Mouse (Mus musculus) heart, embryonic 11.5 days (tissue): ENCODE data around the gene Nts. TPM values are rescaled to one million over a fixed set of nuclear protein-coding genes. Genes with fewer than 3 reads are reported as not detected.
A peak's percentile ranks its signal among the peaks of the same experiment; 100 is the strongest.

Experiments
- ATAC-seq: fragments of 200-750 bp; cut with Nextera tagmentation; replicated peaks from 2 replicates; pipeline ENCODE4 v1.8.0; 2017; ENCODE audit warnings: moderate library complexity; ENCODE audit not compliant: insufficient number of reproducible peaks, low FRiP score, low TSS enrichment
- H3K27ac ChIP-seq: fragments of 300-500 bp; sonication (generic); 2 replicates; pipeline ENCODE4 v1.5.1; 2014; ENCODE audit warnings: mild to moderate bottlenecking, low read depth, low read length
- H3K27me3 ChIP-seq: fragments of 300-500 bp; sonication (generic); 2 replicates; pipeline ENCODE4 v1.6.1; 2014; ENCODE audit warnings: mild to moderate bottlenecking, low read length, mixed read lengths; ENCODE audit not compliant: control insufficient read depth, insufficient read depth
- H3K36me3 ChIP-seq: fragments of 300-500 bp; sonication (generic); 2 replicates; pipeline ENCODE4 v1.6.1; 2014; ENCODE audit warnings: mild to moderate bottlenecking, low read length, moderate library complexity, mixed read lengths; ENCODE audit not compliant: control insufficient read depth, insufficient read depth
- H3K4me1 ChIP-seq: fragments of 300-500 bp; sonication (generic); 2 replicates; pipeline ENCODE4 v1.6.1; 2014; ENCODE audit warnings: low read length; ENCODE audit not compliant: control insufficient read depth, insufficient read depth
- H3K4me2 ChIP-seq: fragments of 300-500 bp; sonication (generic); 2 replicates; pipeline ENCODE4 v1.6.1; 2014; ENCODE audit warnings: mild to moderate bottlenecking, moderate library complexity
- H3K4me3 ChIP-seq: fragments of 300-500 bp; sonication (generic); 2 replicates; pipeline ENCODE4 v1.5.1; 2014; ENCODE audit warnings: low read depth, low read length
- H3K9ac ChIP-seq: fragments of 300-500 bp; sonication (generic); 2 replicates; pipeline ENCODE4 v1.6.1; 2014; ENCODE audit warnings: mild to moderate bottlenecking, low read depth, low read length, moderate library complexity
- H3K9me3 ChIP-seq: fragments of 300-500 bp; sonication (generic); replicated peaks from 2 replicates; pipeline ENCODE4 v1.6.1; 2016; ENCODE audit warnings: low read length; ENCODE audit not compliant: control insufficient read depth
- WGBS: fragments of 180-500 bp; shearing (Covaris S2); extraction: QIAGEN DNeasy Blood & Tissue Kit; methylation state at CpG from one replicate; pipeline ENCODE4 v1.1.7; 2014; ENCODE audit not compliant: insufficient replicate concordance; 5-methylcytosine and 5-hydroxymethylcytosine counted together
- polyA plus RNA-seq: library from polyadenylated mRNA; unstranded; fragments of >200 nt; fragmentation: Nextera tagmentation; extraction: Ambion mirVana; gene quantifications from 2 replicates; pipeline ENCODE4 v1.2.1, GENCODE M21; 2014

Nts gene
- polyA plus RNA-seq = 4.2 and 5.5 TPM in 2 replicates

GRCm38 (mm10) chr10:102490386-102490785 is at the start of gene Nts:
Gene Nts, minus strand, starts transcription at chr10:102490486.
- ATAC-seq = no peak
- no peak within 1 kb of the TSS for H3K4me2 ChIP-seq
- H3K27ac ChIP-seq = no peak within 1 kb of the TSS
- no peaks in the 10 kb centered on the region for H3K27me3 ChIP-seq
- H3K36me3 ChIP-seq = no peaks in the 10 kb centered on the region
- H3K9me3 ChIP-seq = no peaks in the 10 kb centered on the region
- no peak within 1 kb of the TSS for H3K4me3 ChIP-seq
- no peaks in the 10 kb centered on the region for H3K4me1 ChIP-seq
- WGBS = 14% methylated on average over 3 of the region's 3 CpGs
- no peak within 1 kb of the TSS for H3K9ac ChIP-seq

GRCm38 (mm10) chr10:102527901-102528300 is 37.6 kb upstream of the Nts start:
- no peaks in the 10 kb centered on the region for H3K27me3 ChIP-seq
- H3K4me3 ChIP-seq = no peak overlapping the region
- no peak overlapping the region for H3K9ac ChIP-seq
- H3K4me2 ChIP-seq = no peak overlapping the region
- no peak for ATAC-seq
- no peak overlapping the region for H3K27ac ChIP-seq
- no peaks in the 10 kb centered on the region for H3K36me3 ChIP-seq
- 55% methylated on average over 3 of the region's 3 CpGs for WGBS
- no peaks in the 10 kb centered on the region for H3K4me1 ChIP-seq
- H3K9me3 ChIP-seq = no peaks in the 10 kb centered on the region

GRCm38 (mm10) chr10:102514159-102514558 is 23.9 kb upstream of the Nts start:
- no peaks in the 10 kb centered on the region for H3K36me3 ChIP-seq
- H3K4me3 ChIP-seq = no peak overlapping the region
- WGBS = 17% methylated on average over 1 of the region's 1 CpGs
- no peak overlapping the region for H3K4me2 ChIP-seq
- ATAC-seq = no peak
- H3K4me1 ChIP-seq = no peaks in the 10 kb centered on the region
- H3K27ac ChIP-seq = no peak overlapping the region
- H3K27me3 ChIP-seq = no peaks in the 10 kb centered on the region
- no peaks in the 10 kb centered on the region for H3K9me3 ChIP-seq
- H3K9ac ChIP-seq = no peak overlapping the region

GRCm38 (mm10) chr10:102511807-102512461 is 21.6 kb upstream of the Nts start, which contains the start of gene Rassf9:
Gene Rassf9, plus strand, starts transcription at chr10:102512222.
- WGBS = 8% methylated on average over 5 of the region's 5 CpGs
- 0 out of 2 replicates have a peak within 1 kb of the TSS, but pooled peaks have one; percentile 10 for H3K27ac ChIP-seq

GRCm38 (mm10) chr10:102511461-102511806 is 21.1 kb upstream of the Nts start:
- Histone ChIP-seq H3K27me3 (no peaks in the 10 kb centered on the region), H3K36me3 (no peaks in the 10 kb centered on the region), H3K9ac (no peak overlapping the region), H3K9me3 (no peaks in the 10 kb centered on the region), H3K4me3 (no peak overlapping the region), H3K4me1 (no peaks in the 10 kb centered on the region), H3K4me2 (peak overlapping the region; percentile 1; the same call in 1 of the 2 replicates), H3K27ac (no peak overlapping the region)
- no peak for ATAC-seq
- WGBS = 27% methylated on average over 3 of the region's 3 CpGs

More at GRCm38 (mm10) chr10:102511807-102512461, 21.6 kb upstream of the Nts start, which contains the start of gene Rassf9:
- H3K9me3 ChIP-seq = no peaks in the 10 kb centered on the region
- H3K4me2 ChIP-seq = peak within 1 kb of the TSS; percentile 1; the same call in 1 of the 2 replicates
- H3K9ac ChIP-seq = no peak within 1 kb of the TSS
- no peaks in the 10 kb centered on the region for H3K27me3 ChIP-seq
- H3K4me1 ChIP-seq = no peaks in the 10 kb centered on the region
- no peak for ATAC-seq
- H3K36me3 ChIP-seq = no peaks in the 10 kb centered on the region
- no peak within 1 kb of the TSS for H3K4me3 ChIP-seq

GRCm38 (mm10) chr10:102507386-102507785 is 17.1 kb upstream of the Nts start:
- Histone ChIP-seq H3K27ac (no peak overlapping the region), H3K9me3 (no peaks in the 10 kb centered on the region), H3K27me3 (no peaks in the 10 kb centered on the region), H3K4me1 (no peaks in the 10 kb centered on the region), H3K4me3 (no peak overlapping the region), H3K36me3 (no peaks in the 10 kb centered on the region), H3K4me2 (no peak overlapping the region), H3K9ac (no peak overlapping the region)
- no peak for ATAC-seq
- WGBS = 59% methylated on average over 4 of the region's 4 CpGs

GRCm38 (mm10) chr10:102498754-102499153 is 8.5 kb upstream of the Nts start:
- Histone ChIP-seq H3K27ac (no peak overlapping the region), H3K4me2 (no peak overlapping the region), H3K36me3 (no peaks in the 10 kb centered on the region), H3K27me3 (no peaks in the 10 kb centered on the region), H3K9me3 (no peaks in the 10 kb centered on the region), H3K4me1 (no peaks in the 10 kb centered on the region), H3K9ac (no peak overlapping the region), H3K4me3 (no peak overlapping the region)
- 24% methylated on average over 4 of the region's 4 CpGs for WGBS
- no peak for ATAC-seq

- Histone ChIP-seq H3K4me3 (no peak overlapping the region), H3K27ac (no peak overlapping the region), H3K9ac (no peak overlapping the region), H3K27me3 (no peaks in the 10 kb centered on the region), H3K9me3 (no peaks in the 10 kb centered on the region), H3K4me1 (no peaks in the 10 kb centered on the region), H3K36me3 (no peaks in the 10 kb centered on the region), H3K4me2 (no peak overlapping the region)
- 19% methylated on average over 3 of the region's 3 CpGs for WGBS
- ATAC-seq = no peak
These were observed 1.5 kb upstream of the Nts start for GRCm38 (mm10) chr10:102491792-102492191.

GRCm38 (mm10) chr10:102469412-102469811 is 20.9 kb downstream of the Nts start:
- Histone ChIP-seq H3K9me3 (no peaks in the 10 kb centered on the region), H3K27me3 (no peaks in the 10 kb centered on the region), H3K36me3 (no peaks in the 10 kb centered on the region), H3K9ac (no peak overlapping the region), H3K4me1 (no peaks in the 10 kb centered on the region), H3K4me3 (no peak overlapping the region), H3K27ac (no peak overlapping the region), H3K4me2 (no peak overlapping the region)
- ATAC-seq = no peak
- WGBS = 69% methylated on average over 2 of the region's 2 CpGs
